Mouse (Mus musculus) kidney, embryonic 16.5 days (tissue): ENCODE data around the gene Fn3krp. TPM values are rescaled to one million over a fixed set of nuclear protein-coding genes. Genes with fewer than 3 reads are reported as not detected.

Experiments used
- ATAC-seq: fragments of 200-750 bp; cut with Nextera tagmentation; 2 replicates; pipeline ENCODE4 v1.8.0; 2017; ENCODE audit warnings: moderate TSS enrichment; ENCODE audit not compliant: low FRiP score, low TSS enrichment
- H3K27ac ChIP-seq: fragments of 300-500 bp; sonication (generic); 2 replicates; pipeline ENCODE4 v1.5.1; 2014; ENCODE audit warnings: low read length
- H3K27me3 ChIP-seq: fragments of 300-500 bp; sonication (generic); 2 replicates; pipeline ENCODE4 v1.6.1; 2014; ENCODE audit warnings: low read length, control low read depth, mixed read lengths; ENCODE audit not compliant: insufficient read depth
- H3K36me3 ChIP-seq: fragments of 300-500 bp; sonication (generic); 2 replicates; pipeline ENCODE4 v1.6.1; 2014; ENCODE audit warnings: low read length, control low read depth, mixed read lengths; ENCODE audit not compliant: insufficient read depth
- H3K4me1 ChIP-seq: fragments of 300-500 bp; sonication (generic); 2 replicates; pipeline ENCODE4 v1.6.1; 2014; ENCODE audit warnings: low read length, control low read depth, mixed read lengths; ENCODE audit not compliant: insufficient read depth
- H3K4me2 ChIP-seq: fragments of 300-500 bp; sonication (generic); replicated peaks from 2 replicates; pipeline ENCODE4 v1.6.1; 2014; ENCODE audit warnings: low read depth, low read length
- H3K4me3 ChIP-seq: fragments of 300-500 bp; sonication (generic); 2 replicates; pipeline ENCODE4 v1.5.1; 2014; ENCODE audit warnings: mild to moderate bottlenecking, low read length
- H3K9ac ChIP-seq: fragments of 300-500 bp; sonication (generic); replicated peaks from 2 replicates; pipeline ENCODE4 v1.6.1; 2014; ENCODE audit warnings: low read length
- H3K9me3 ChIP-seq: fragments of 300-500 bp; sonication (generic); 2 replicates; pipeline ENCODE4 v1.6.1; 2016; ENCODE audit warnings: low read length, control low read depth
- WGBS: fragments of 180-500 bp; shearing (Covaris S2); extraction: QIAGEN DNeasy Blood & Tissue Kit; methylation state at CpG from one replicate; pipeline ENCODE4 v1.1.7; 2014; 5-methylcytosine and 5-hydroxymethylcytosine counted together
- microRNA-seq: library from miRNA; unstranded; fragments of <30 nt; microRNA quantifications from one replicate; pipeline ENCODE4, GENCODE M21; 2016
- polyA plus RNA-seq: library from polyadenylated mRNA; unstranded; fragments of >200 nt; fragmentation: Nextera tagmentation; extraction: Ambion mirVana; gene quantifications from 2 replicates; pipeline ENCODE4 v1.2.1, GENCODE M21; 2015

The Fn3krp gene
- polyA plus RNA-seq, 1 experiment from 2014 or later: 8.9 TPM

DNA sequence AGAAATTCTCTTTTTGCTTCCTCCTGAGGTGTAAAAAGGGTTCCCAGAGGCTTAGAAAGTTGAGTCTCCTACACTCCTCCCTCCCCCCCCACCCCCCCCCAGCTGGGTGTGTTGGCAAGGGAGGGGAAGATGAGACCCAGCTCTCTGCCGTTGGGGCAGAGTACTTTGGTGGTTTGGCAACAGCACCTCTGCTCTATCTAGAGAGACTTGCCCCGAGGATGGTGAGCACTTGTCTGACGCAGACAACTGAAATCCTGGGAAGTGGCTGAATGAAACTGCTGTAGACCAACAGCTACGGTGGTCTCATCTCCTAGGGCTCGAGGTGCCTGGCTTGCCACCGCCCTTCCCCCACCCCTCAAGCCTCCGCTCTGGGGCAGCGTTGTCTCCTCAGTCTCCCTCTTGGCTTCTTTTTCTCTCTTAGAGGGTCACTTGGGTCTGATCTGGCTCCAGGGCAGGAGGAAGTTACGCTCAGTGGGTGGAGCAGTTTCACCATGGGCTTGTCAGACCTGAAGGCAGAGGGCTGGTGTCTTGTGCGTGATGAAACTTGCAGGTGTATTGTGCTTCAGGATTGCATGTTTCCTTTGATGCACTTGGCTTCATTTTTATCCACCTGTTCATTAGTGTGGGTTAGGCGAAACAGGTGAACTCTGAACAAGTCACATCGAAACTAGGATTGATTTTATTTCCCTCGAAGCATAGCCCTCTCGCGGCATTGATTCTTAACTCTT lies 58.4 kb downstream of the Fn3krp start:
- Histone ChIP-seq H3K4me3 (no peak overlapping the region), H3K4me1 (no peaks in the 10 kb centered on the region), H3K4me2 (no peak overlapping the region), H3K27ac (no peak overlapping the region), H3K36me3 (peaks cover 6% of the 10 kb centered on the region; the same call in 1 of the 2 replicates), H3K27me3 (no peaks in the 10 kb centered on the region), H3K9ac (no peak overlapping the region), H3K9me3 (no peaks in the 10 kb centered on the region)
- WGBS: 89% methylated on average over 15 of the region's 15 CpGs
- no peak for ATAC-seq

Small RNAs within 50 kb of the gene (microRNA-seq; reads per million reads assigned to microRNA genes)
- not detected for gene Mir7236

Other genes starting within 250 kb of the Fn3krp start
- 11.3 and 11.8 TPM in 2 replicates for gene Hexdc, start 217.0 kb upstream of the Fn3krp start, polyA plus RNA-seq
- 30.8 and 39.7 TPM in 2 replicates for gene Ogfod3, start 216.7 kb upstream of the Fn3krp start, polyA plus RNA-seq
- 40.4 and 41.0 TPM in 2 replicates for gene Cybc1, start 192.1 kb upstream of the Fn3krp start, polyA plus RNA-seq
- gene Narf, start 184.1 kb upstream of the Fn3krp start, polyA plus RNA-seq: 70.9 and 76.0 TPM in 2 replicates
- gene Foxk2, start 161.4 kb upstream of the Fn3krp start, polyA plus RNA-seq: 7.1 and 8.8 TPM in 2 replicates
- gene Wdr45b, start 67.0 kb upstream of the Fn3krp start, polyA plus RNA-seq: 105 and 107 TPM in 2 replicates
- gene Rab40b, start 33.1 kb upstream of the Fn3krp start, polyA plus RNA-seq: 5.6 and 5.7 TPM in 2 replicates
- gene Fn3k, start 13.5 kb downstream of the Fn3krp start, polyA plus RNA-seq: 2.4 and 3.6 TPM in 2 replicates
- gene Tbcd, start 30.5 kb downstream of the Fn3krp start, polyA plus RNA-seq: 40.6 and 40.8 TPM in 2 replicates
- 0.77 and 0.90 TPM in 2 replicates for gene Zfp750, start 97.9 kb downstream of the Fn3krp start, polyA plus RNA-seq